Mouse (Mus musculus) lung, postnatal 0 days (tissue): Measurements from ENCODE around the gene Rfk.

ENCODE experiments used
- CTCF ChIP-seq: IDR thresholded peaks from 2 replicates; pipeline ENCODE4 v1.5.1; 2016; ENCODE audit warnings: antibody characterized with exemption, mild to moderate bottlenecking
- EP300 ChIP-seq: IDR thresholded peaks from 2 replicates; pipeline ENCODE4 v1.6.1; 2016; ENCODE audit warnings: antibody characterized with exemption, mild to moderate bottlenecking, control low read depth

GRCm38 (mm10) chr19:17428561-17428914, 34.7 kb downstream of the Rfk start:
- TF ChIP-seq CTCF (no peak), EP300 (no peak)
